Mouse (Mus musculus) kidney, postnatal 0 days (tissue): ENCODE results near the gene Tbc1d23. TPM values are rescaled to one million over a fixed set of nuclear protein-coding genes. Genes with fewer than 3 reads are reported as not detected.
"Not testable (repeated sequence)": the region's sequence is repeated elsewhere in the genome, so short reads cannot be mapped to it uniquely, and the experiment has no call there.

Experiments used
- ATAC-seq: fragments of 200-750 bp; cut with Nextera tagmentation; replicated peaks from 2 replicates; pipeline ENCODE4 v1.8.0; 2017; ENCODE audit warnings: low read depth, moderate number of reproducible peaks, moderate TSS enrichment, moderate library complexity; ENCODE audit not compliant: low FRiP score
- DNase-seq: peaks from one replicate; pipeline ENCODE4 v3.0.0-alpha.2; 2016; ENCODE audit warnings: low spot score
- H3K27ac ChIP-seq: fragments of 300-500 bp; sonication (generic); 2 replicates; pipeline ENCODE4 v1.5.1; 2014; ENCODE audit warnings: mild to moderate bottlenecking
- H3K27me3 ChIP-seq: fragments of 300-500 bp; sonication (generic); 2 replicates; pipeline ENCODE4 v1.6.1; 2014; ENCODE audit warnings: low read length, mixed read lengths; ENCODE audit not compliant: insufficient read depth
- H3K36me3 ChIP-seq: fragments of 300-500 bp; sonication (generic); 2 replicates; pipeline ENCODE4 v1.6.1; 2014; ENCODE audit warnings: low read length, mixed read lengths; ENCODE audit not compliant: insufficient read depth
- H3K4me1 ChIP-seq: fragments of 300-500 bp; sonication (generic); replicated peaks from 2 replicates; pipeline ENCODE4 v1.6.1; 2014; ENCODE audit warnings: antibody characterized with exemption, low read length, mixed read lengths; ENCODE audit not compliant: insufficient read depth
- H3K4me2 ChIP-seq: fragments of 300-500 bp; sonication (generic); 2 replicates; pipeline ENCODE4 v1.6.1; 2014; ENCODE audit warnings: mild to moderate bottlenecking, low read length, moderate library complexity, mixed read lengths
- H3K4me3 ChIP-seq: fragments of 300-500 bp; sonication (generic); replicated peaks from 2 replicates; pipeline ENCODE4 v1.5.1; 2014; ENCODE audit warnings: low read depth, low read length
- H3K9ac ChIP-seq: fragments of 300-500 bp; sonication (generic); 2 replicates; pipeline ENCODE4 v1.6.1; 2014; ENCODE audit warnings: low read depth, low read length
- H3K9me3 ChIP-seq: fragments of 300-500 bp; sonication (generic); replicated peaks from 2 replicates; pipeline ENCODE4 v1.6.1; 2016; ENCODE audit warnings: low read length, inconsistent platforms, mixed read lengths
- CTCF ChIP-seq: IDR thresholded peaks from 2 replicates; pipeline ENCODE4 v1.5.1; 2016; ENCODE audit warnings: antibody characterized with exemption, low read depth, mild to moderate bottlenecking, moderate library complexity
- WGBS: fragments of 180-500 bp; shearing (Covaris S2); extraction: QIAGEN DNeasy Blood & Tissue Kit; methylation state at CpG from one replicate; pipeline ENCODE4 v1.1.7; 2014; 5-methylcytosine and 5-hydroxymethylcytosine counted together
- polyA plus RNA-seq: library from polyadenylated mRNA; unstranded; fragments of >200 nt; fragmentation: Nextera tagmentation; extraction: Ambion mirVana; gene quantifications from 2 replicates; pipeline ENCODE4 v1.2.1, GENCODE M21; 2015

The Tbc1d23 gene
- polyA plus RNA-seq, 1 experiment from 2014 or later: 22.5 TPM

DNA sequence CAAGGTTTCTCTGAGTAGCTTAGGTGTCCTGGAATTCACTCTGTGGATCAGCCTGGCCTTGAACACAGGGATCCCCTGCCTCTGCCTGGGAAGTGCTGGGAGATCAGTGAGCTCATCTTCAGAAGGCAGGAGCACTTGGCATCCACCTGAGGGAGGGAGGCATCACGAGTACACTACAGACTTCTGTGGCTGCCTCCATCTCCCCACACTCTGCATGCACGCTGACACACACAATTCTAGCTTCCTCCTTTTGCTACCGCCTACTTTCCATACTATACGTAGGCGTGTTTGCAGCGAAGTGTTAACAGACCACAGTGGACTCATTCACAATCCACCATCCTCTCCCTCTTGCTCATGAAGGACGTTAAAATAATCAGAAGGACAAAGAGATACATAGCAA is 55.0 kb downstream of the Tbc1d23 start:
- no peak overlapping the region for H3K9ac ChIP-seq
- H3K27me3 ChIP-seq: no peaks in the 10 kb centered on the region
- 92% methylated on average over 7 of the region's 7 CpGs for WGBS
- H3K27ac ChIP-seq: no peak overlapping the region
- DNase-seq (no peak), ATAC-seq (no peak)
- peaks cover 21% of the 10 kb centered on the region for H3K36me3 ChIP-seq
- no peaks in the 10 kb centered on the region for H3K4me1 ChIP-seq
- H3K4me3 ChIP-seq: no peak overlapping the region
- no peak for TF ChIP-seq CTCF
- no peaks in the 10 kb centered on the region for H3K9me3 ChIP-seq
- H3K4me2 ChIP-seq: no peak overlapping the region

DNA sequence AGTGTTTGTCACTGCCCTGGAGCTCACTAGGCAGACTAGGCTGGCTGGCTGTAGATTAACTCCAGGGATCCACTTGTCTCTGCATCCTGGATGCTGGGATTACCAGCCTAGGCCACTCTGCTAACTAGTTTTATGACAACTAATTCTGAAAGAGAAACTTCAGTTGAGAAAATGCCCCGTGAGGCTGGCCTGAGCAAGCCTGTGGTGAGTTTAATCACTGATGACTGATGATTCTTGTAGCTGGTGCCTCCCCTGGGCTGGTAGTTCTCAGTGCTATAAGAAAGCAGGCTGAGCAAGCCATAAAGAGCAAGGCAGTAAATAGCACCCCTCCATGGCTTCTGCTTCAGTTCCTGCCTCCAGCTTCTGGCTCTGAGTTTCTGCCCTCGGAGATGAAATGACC is 55.6 kb downstream of the Tbc1d23 start:
- Histone ChIP-seq H3K4me2 (no peak overlapping the region), H3K9ac (no peak overlapping the region), H3K4me1 (no peaks in the 10 kb centered on the region), H3K27me3 (no peaks in the 10 kb centered on the region), H3K36me3 (peaks cover 22% of the 10 kb centered on the region), H3K9me3 (no peaks in the 10 kb centered on the region), H3K27ac (no peak overlapping the region), H3K4me3 (no peak overlapping the region)
- no peak for DNase-seq
- ATAC-seq: no peak
- no peak for TF ChIP-seq CTCF
- 77% methylated on average over 2 of the region's 2 CpGs for WGBS

DNA sequence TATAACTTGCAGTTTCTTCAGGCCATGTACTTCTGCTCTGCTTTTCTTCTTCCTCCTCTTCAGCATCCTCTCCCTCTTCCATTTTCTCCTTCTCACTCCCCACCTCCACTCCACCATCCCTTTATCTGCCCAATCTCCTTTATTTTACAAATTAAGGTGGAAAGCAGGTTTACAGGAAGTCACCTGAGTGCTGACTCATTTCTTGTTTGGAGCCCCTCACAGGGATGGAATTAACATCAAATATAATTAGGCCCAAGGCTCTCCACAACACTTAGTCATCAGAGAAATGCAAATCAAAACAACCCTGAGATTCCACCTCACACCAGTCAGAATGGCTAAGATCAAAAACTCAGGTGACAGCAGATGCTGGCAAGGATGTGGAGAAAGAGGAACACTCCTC is 56.8 kb downstream of the Tbc1d23 start:
- DNase-seq, H3K4me3 ChIP-seq, H3K27me3 ChIP-seq, H3K4me1 ChIP-seq, H3K4me2 ChIP-seq, H3K9ac ChIP-seq, ATAC-seq, H3K27ac ChIP-seq, H3K9me3 ChIP-seq: not testable (repeated sequence)
- H3K36me3 ChIP-seq: peaks cover 22% of the 10 kb centered on the region

DNA sequence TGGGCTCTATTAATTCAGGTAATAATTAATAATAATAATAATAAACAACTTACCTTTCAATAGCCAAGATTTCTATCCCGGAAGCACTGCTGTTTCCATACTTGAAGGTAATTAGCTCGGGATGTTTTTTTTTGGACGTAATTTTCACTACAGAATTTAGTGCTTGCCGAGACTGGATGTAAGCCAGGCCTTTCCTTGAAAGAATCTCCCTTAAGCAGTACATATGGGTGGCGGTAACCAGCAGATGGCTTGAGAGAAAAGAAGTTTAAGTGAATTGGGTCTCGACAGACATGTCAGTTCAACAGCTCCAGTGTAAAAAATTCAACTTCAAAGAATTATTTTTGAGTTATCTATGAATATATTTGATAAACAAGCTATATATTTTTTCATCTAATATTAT is 59.7 kb downstream of the Tbc1d23 start:
- H3K27ac ChIP-seq: no peak overlapping the region
- H3K27me3 ChIP-seq: no peaks in the 10 kb centered on the region
- TF ChIP-seq CTCF: no peak
- no peak for ATAC-seq
- H3K4me1 ChIP-seq: no peaks in the 10 kb centered on the region
- no peak overlapping the region for H3K9ac ChIP-seq
- H3K36me3 ChIP-seq: peaks cover 22% of the 10 kb centered on the region
- no peak overlapping the region for H3K4me2 ChIP-seq
- no peak for DNase-seq
- no peaks in the 10 kb centered on the region for H3K9me3 ChIP-seq
- H3K4me3 ChIP-seq: no peak overlapping the region
- 82% methylated on average over 6 of the region's 6 CpGs for WGBS

DNA sequence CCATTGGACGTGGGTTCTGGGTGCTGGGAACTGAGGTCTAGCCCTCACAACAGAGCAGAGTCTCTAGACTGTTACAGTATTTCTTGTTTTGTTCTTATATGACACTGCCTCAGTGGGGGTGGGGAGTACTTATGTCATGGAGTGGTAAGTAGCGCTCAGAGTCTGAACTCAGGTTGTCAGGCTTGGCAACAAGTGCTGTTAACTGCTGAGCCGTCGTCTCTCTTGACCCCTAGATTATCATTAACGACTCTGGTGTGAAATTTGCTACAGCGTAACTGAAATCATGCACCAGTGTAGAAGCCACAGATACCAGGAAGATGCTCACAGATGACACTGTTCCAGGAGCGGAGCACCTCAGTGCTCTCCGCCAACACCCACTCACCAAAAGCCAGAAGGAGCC is 60.1 kb downstream of the Tbc1d23 start:
- H3K9ac ChIP-seq: no peak overlapping the region
- no peaks in the 10 kb centered on the region for H3K27me3 ChIP-seq
- WGBS: 85% methylated on average over 8 of the region's 8 CpGs
- H3K4me2 ChIP-seq: no peak overlapping the region
- no peak overlapping the region for H3K27ac ChIP-seq
- TF ChIP-seq CTCF: no peak
- peaks cover 20% of the 10 kb centered on the region for H3K36me3 ChIP-seq
- H3K4me1 ChIP-seq: no peaks in the 10 kb centered on the region
- ATAC-seq (no peak), DNase-seq (no peak)
- no peak overlapping the region for H3K4me3 ChIP-seq
- no peaks in the 10 kb centered on the region for H3K9me3 ChIP-seq

DNA sequence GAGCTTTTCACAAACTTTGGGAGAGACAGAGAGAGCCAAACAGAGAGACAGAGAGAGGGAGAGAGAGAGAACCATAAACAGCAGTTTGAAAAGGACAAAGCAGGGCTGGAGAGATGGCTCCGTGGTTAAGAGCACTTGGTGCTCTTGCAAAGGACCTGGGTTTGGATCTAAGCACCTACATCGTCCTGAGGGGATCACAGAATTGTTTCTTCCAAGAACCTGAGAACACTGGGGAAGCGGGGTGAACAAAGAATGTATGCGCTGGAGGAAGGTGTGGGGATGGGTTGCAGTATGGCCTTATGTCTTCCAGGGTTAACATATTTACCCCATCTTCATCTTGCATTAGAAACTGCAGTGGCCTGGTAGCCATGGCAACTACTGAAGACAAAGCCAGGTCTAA is 63.1 kb downstream of the Tbc1d23 start:
- Histone ChIP-seq H3K4me2 (no peak overlapping the region), H3K4me3 (no peak overlapping the region), H3K4me1 (no peaks in the 10 kb centered on the region), H3K36me3 (peaks cover 11% of the 10 kb centered on the region), H3K27me3 (no peaks in the 10 kb centered on the region), H3K27ac (no peak overlapping the region), H3K9ac (0 out of 2 replicates have a peak overlapping the region, but pooled peaks have one; percentile 2), H3K9me3 (no peaks in the 10 kb centered on the region)
- ATAC-seq: no peak
- WGBS: 77% methylated on average over 4 of the region's 4 CpGs
- DNase-seq: no peak
- no peak for TF ChIP-seq CTCF

DNA sequence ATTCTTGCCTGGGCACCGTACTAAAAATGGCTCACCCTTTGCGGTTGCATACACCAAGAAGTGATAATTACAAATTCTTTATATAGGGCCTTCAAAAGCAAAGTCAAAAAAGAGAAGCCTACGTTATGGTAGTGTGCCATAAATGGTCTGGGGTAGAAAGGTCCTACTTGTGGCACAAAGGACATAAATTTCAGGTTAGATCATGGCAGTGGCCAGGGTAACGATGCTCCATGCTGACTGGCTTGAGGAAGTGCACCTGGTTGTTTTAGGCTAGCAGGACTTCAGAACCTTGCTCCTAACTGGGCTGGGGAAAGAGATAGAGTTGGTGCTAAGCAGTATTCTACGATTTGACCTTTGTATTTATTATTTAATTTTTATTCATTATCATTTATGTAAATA is 63.8 kb downstream of the Tbc1d23 start:
- H3K36me3 ChIP-seq: peaks cover 8% of the 10 kb centered on the region
- ATAC-seq (peak; percentile 48), DNase-seq (no peak)
- no peaks in the 10 kb centered on the region for H3K4me1 ChIP-seq
- H3K27ac ChIP-seq: peak overlapping the region; percentile 94
- WGBS: 15% methylated on average over 5 of the region's 5 CpGs
- H3K27me3 ChIP-seq: no peaks in the 10 kb centered on the region
- peak overlapping the region; percentile 79 for H3K9ac ChIP-seq
- peak overlapping the region; percentile 84 for H3K4me2 ChIP-seq
- no peak for TF ChIP-seq CTCF
- peak overlapping the region; percentile 76 for H3K4me3 ChIP-seq
- no peaks in the 10 kb centered on the region for H3K9me3 ChIP-seq
